Mouse (Mus musculus): ENCODE measurements around the gene Unc93b1.

GRCm38 (mm10) chr19:3998335-3998734, 63.3 kb downstream of the Unc93b1 start:
- TF ChIP-seq CTCF (IDR thresholded peaks at IDR 0.05; ENCODE audit: low read depth, low read length) (no peak), POLR2A (IDR thresholded peaks at IDR 0.05; ENCODE audit: extremely low read depth, insufficient read depth, low read length) (no peak)

Data from liver, adult 2 months (tissue).